Mouse (Mus musculus): ENCODE results near the gene Foxn3.

Gene Foxn3

GRCm38 (mm10) chr12:99462846-99463245, 100.5 kb downstream of the Foxn3 start:
- DNase-seq, result no peak

- DNase-seq, result no peak
Observed at GRCm38 (mm10) chr12:99462302-99462701, 101.1 kb downstream of the Foxn3 start.

DNA sequence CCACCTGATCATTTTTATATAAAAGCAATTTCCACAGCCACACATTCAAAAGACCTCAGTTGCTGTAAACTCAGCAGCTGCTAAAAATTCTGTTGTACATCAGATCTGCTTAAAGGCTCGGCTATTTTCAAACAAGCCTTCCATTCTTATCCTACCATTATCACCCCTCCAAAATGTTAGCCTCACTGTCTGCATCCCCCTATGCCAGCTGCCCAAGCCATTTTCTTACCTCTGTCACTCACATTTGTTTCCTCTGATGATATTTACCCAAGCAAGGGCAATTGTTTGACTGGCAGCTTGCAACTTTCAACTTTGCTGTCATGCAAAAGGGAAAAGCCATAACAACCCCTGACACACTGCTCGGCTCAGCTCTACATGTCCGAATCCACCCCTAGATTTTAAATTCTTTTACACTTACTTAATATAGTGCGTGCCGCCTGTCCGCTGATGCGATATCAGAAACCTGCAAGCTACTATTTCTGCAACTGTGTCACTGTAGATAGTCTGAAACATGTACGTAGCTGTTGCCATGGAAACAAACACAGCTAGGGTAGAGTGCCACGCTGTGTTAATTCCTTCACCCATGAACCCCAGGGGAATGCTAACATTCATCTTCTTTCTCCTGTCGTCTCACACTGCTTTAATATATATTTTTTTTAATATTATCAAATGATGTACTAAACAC, 105.7 kb downstream of the Foxn3 start:
- no peak for DNase-seq

- no peak for DNase-seq
Observed at GRCm38 (mm10) chr12:99455580-99455979, 107.8 kb downstream of the Foxn3 start.

- no peak for DNase-seq
Observed at GRCm38 (mm10) chr12:99454394-99454793, 109.0 kb downstream of the Foxn3 start.

- DNase-seq, result no peak
Observed at GRCm38 (mm10) chr12:99453797-99454196, 109.6 kb downstream of the Foxn3 start.

- no peak for DNase-seq
Observed at GRCm38 (mm10) chr12:99450076-99450475, 113.3 kb downstream of the Foxn3 start.

GRCm38 (mm10) chr12:99447791-99448190, 115.6 kb downstream of the Foxn3 start:
- DNase-seq, result no peak

DNA sequence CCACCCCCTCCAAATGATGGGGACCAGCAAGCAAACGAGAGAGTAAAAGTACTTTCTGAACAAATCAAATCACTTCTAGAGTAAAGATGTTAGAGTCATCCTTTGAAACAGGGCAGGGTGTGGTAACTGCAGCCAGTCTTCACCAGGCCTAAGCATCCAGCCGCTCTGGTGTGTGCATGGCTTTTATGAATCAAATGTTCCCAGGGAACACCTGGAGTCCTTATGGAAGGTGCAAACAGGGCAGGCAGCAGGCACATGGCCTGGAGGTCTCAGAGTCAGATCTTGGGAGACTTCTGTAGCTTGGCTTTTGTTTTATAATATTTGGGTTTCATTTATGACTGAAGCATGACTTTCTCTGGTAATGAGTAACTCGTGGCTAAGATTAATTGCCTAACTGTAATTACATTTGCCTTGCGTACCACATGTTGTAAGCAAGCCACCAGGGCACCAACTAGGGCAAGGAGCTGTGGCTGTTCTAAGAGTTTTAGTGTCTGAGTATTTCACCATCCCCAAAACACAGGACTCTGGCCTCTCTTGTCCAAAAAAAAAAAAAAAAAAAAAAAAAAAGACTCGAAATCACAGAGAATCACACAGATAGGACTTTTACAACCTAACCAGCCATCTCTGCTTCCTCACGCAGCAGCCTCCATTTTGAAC, 118.2 kb downstream of the Foxn3 start:
- no peak for DNase-seq

DNA sequence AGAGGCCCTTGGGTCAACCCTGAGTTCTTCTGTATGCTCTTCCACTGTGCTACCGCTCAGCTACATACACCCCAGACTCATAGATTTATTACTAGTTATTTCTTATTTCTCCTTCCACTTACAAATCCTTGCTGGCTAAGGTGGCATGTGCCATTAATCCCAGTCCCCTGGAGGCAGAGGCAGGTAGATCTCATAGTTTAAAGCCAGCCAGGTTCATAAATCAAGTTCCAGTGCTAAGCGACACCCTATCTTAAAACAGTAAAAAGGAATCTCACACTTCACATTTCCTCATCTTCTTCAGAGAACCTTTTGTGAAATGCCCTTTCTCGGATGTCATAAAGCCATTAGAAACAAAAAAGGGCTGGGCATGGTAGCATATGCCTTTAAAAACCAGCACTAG, 120.6 kb downstream of the Foxn3 start:
- DNase-seq, result no peak

DNA sequence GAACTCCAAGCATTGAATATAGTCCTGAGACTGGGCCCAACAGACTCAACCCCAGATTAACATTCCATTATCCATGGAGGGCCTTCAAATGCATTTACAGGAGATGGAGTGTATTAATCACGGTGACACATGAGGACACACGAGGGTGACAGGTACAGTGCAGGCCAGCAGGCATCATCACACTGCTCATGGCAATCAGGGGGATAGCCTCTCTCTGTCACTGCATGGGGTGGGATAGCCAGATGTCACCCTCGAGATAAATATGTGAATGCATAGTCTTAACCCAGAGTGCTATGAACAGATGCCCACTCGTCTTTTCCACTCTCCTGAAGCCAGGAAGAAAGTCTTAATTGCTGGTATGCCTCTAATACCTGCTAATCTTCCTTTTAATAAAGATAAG, 122.4 kb downstream of the Foxn3 start:
- no peak for DNase-seq

GRCm38 (mm10) chr12:99440022-99440421, 123.4 kb downstream of the Foxn3 start:
- DNase-seq, result no peak

DNA sequence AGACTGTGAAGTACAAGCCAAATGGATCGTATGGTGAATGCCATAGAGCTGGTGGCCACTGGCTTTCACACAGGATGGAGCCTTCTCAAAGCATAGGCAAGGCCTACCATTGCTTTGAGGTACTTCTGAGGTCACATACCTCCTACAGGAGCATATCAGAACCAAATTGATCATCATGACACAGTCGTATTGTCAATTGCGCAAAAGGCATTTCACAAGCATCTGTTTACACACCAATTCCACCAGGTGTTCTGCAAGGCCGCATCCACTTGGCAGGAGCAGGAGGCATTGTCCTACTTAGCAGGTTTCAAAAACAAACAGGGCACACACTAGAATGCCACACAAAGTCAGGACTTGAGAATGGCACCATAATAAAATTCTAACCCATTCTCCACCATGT, 128.2 kb downstream of the Foxn3 start:
- no peak for DNase-seq

DNA sequence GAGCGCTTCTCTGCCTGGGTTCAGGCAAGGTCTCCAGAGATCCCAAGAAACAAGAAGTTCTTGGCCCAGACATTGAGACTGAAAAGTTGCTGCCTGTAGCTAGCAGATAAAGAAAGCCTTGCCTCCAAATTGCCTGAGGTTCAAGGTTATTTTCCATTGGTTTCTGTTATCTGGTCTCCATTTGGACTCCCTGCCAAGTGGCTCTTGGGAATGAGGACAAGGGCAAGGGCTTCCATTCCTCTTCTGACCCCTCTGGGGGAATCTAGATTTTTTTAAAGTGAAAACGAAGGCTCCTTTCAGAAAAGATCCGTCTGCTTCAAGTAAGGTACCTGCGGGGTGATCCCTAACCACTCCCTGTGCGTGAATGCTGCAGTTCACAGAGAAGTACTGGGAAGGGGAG, 130.0 kb downstream of the Foxn3 start:
- DNase-seq, result no peak

- DNase-seq, result no peak
Observed at GRCm38 (mm10) chr12:99431541-99431940, 131.8 kb downstream of the Foxn3 start.

DNA sequence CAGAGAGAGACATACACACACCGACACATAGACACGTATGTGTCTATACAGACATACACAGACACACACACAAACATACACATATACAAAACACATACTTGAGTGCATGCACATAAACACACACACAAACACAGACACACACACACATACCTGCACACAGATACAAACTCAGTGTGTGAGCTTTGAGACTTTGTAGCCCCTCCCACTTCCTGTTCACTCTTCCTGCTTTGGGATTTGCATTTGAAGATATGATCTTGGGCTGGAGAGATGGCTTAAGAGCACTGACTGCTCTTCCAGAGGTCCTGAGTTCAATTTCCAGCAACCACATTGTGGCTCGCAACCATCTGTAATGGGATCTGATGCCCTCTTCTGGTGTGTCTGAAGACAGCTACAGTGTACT, 132.4 kb downstream of the Foxn3 start:
- DNase-seq, result no peak

GRCm38 (mm10) chr12:99429101-99429500, 134.3 kb downstream of the Foxn3 start:
- no peak for DNase-seq

GRCm38 (mm10) chr12:99426207-99426916, 137.0 kb downstream of the Foxn3 start:
- no peak for DNase-seq

GRCm38 (mm10) chr12:99419396-99419760, 144.0 kb downstream of the Foxn3 start:
- no peak for DNase-seq

GRCm38 (mm10) chr12:99418476-99419395, 144.6 kb downstream of the Foxn3 start:
- no peak for DNase-seq

DNA sequence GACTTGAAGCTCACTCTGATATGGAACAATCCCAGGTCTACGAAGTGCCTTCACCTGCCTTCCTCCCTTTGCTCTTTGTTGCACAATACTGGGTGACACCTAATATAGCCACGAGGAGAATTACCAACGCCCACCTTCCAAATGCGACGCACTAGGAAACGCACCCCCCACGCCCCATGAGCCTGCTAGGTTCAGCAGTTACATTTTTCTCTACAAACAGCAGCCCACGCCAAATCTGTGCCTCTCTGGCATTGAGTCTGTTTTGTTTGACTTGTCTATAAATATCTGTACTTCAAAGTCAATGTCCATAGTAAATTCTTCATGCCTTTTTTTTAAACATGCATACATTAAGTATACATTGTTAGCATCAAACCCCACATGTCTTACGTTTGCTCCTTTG, 145.5 kb downstream of the Foxn3 start:
- DNase-seq, result no peak

GRCm38 (mm10) chr12:99415538-99415937, 147.8 kb downstream of the Foxn3 start:
- no peak for DNase-seq

GRCm38 (mm10) chr12:99412496-99412895, 150.9 kb downstream of the Foxn3 start:
- no peak for DNase-seq

Data from spleen, adult 18-20 months (tissue).